Mouse (Mus musculus) cerebellum, postnatal 4 days (tissue): ENCODE results near the gene Mapk12.

Source experiments
- DNase-seq, 2 experiments: peaks; one replicate each; pipeline ENCODE4 v3.0.0; 2022; ENCODE audit warnings: low spot score in 2 of 2, mixed read lengths in 1 of 2

Mapk12 gene

GRCm38 (mm10) chr15:89171526-89172051 lies 31.1 kb upstream of the Mapk12 start:
- no peak for DNase-seq

- no peak for DNase-seq
These were observed 29.6 kb upstream of the Mapk12 start for GRCm38 (mm10) chr15:89170102-89170501.

DNA sequence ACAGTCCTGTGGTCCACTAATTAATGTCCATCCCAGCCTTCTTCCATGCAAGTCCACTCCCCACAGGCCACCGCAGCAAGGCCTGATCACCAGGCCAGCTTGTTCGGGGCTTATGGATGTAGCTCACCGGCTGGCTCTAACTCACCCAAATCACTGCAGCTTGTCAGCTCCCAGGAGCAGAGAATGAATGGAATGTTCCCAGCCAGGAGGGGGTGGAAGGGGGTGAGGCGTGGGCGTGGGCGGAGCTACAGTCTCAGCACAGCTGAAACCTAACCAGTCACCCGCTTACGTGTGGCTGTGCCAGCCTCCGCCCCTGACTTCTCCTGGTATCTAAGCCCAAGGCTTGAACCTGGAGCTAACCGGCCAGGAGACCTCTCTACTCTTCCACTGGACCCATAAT lies 28.9 kb upstream of the Mapk12 start:
- DNase-seq: no peak

DNA sequence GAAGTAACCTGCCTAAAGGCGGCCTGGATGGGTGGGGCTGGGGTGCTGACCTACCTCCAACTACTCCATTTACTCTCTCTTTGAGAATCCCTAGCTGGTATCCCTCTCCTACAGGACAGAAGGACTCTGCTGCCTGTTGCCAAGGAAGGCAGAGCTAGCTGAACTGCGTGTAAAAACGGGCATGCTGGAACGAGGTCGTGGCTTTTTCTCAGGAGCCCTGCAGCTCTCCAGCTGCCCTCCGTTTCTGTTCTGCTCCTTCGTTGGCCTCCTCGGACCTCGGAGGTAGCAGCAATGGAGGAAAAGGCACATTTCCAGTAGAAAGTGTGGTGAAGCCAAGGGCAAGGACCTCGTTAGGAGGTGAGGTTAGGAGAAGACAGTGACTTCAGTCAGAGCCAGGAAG lies 28.4 kb upstream of the Mapk12 start:
- DNase-seq: no peak

GRCm38 (mm10) chr15:89165478-89165877 lies 25.0 kb upstream of the Mapk12 start:
- DNase-seq: no peak

GRCm38 (mm10) chr15:89161397-89161796 lies 20.9 kb upstream of the Mapk12 start:
- DNase-seq: no peak

DNA sequence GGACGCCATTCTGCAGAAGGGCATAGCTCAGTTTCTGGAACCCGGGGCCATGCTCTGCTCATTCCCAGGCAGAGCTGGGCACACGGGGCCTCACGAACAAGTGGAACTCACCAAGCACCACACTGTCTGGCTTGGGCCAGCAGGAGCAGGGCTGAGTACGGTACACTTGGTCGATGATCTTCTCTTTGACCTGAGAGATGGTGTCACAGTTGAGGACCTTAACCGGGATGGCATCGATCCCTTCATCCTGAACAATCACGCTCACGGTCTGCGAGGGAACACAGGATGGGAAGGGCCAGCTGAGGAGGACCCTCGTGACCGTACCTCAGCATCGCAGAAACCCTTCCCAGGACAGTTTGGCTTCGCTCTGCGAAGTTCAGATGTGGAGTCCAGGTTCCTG lies 18.0 kb upstream of the Mapk12 start:
- no peak for DNase-seq

DNA sequence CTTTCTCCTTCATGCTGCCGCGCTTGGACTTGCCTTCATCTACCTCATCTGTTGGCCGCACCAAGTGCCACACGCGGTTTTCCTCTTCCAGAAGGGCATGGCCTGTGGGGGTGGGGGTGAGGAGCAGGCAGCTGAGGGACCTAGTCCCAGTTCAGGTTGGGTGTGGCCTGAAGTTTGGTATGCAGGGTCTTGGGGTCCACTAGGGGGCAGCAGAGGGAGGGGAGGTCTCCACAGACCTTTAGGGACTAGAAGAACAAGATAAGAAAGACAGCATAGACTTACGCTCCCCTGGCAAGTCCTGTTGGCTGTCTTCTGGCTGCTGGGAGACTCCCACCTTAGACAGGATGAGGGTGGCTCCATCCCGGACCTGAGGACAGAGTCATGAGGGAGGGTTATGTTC lies 17.5 kb upstream of the Mapk12 start:
- peak in 1 of 2 experiments; percentile 76 for DNase-seq

DNA sequence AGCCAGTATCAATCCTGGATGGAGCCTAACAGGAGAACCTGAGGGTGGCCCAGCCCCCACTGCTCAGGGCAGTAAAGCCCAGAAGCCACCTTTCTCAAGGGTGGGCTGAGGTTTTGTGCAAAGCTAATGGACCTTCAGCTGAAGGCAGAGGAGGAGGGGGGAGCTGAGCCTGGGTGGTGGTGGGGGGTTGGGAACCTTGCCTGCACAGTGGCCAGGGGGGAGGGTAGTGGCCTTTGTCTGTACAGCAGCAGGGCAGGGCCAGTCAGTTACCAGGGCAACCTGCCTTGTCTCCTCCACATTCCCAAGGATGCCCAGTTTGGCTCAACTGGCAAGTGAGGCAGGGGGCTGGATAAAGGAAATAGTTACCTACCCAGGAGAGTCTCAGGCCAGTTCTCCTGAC lies 11.8 kb upstream of the Mapk12 start:
- no peak for DNase-seq

DNA sequence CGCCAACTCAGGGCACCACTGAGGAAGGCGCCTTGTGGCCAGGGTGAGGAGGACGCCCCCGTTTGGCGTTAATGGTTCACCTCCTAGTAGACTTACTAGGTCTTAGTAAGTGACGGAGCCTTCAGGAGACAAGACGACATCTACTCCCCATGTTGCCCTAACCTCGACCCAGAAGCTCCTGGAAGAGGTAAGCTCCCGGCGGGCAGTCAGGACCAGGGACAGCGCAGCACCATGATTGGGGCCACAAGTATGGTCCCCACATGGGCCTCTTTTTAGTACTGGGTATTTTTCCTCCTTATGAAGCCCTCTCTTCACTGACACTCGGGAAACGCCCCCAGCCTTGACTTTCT lies 9.5 kb upstream of the Mapk12 start:
- no peak for DNase-seq

DNA sequence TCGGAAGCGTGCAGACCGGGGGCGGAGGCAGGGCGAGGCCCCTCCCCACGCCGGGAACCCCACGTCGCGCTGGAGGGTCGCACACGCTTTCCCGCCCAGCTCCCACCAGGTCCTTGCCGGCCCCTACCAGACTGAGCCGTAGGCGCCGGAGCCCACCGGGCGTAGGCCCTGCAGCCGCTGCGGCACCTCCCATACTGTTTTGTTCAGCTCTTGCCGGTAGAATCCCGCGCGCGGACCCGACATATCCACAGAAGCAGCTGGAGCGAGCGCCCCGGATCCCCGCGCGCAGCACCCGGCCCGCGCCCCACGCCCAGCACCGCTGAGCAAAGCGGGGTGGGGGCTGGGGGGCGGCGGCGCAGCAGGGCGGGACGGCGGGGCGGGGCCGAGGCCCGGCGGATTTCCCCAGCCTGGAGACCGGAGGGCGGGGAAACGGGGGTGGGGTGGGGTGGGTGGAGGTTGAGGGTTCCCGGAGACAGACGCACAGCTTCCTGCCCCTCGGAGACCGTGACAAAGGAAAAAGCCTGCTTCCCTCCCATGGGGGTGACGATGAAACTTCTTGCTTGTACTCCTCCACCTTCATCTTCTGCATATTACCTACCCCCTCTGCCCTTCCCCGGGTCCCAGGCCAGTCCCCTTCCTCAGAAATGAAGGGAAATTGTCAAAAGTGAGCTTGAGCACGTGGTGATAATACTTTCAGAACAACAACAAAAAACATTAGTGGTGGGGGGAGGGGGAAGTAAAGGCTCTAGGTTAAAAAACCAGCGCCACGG lies 9.0 kb upstream of the Mapk12 start, which contains the start of gene Mapk11:
Gene Mapk11, minus strand, starts transcription at position 358 of the 770 bp plus-strand sequence.
- no peak for DNase-seq

DNA sequence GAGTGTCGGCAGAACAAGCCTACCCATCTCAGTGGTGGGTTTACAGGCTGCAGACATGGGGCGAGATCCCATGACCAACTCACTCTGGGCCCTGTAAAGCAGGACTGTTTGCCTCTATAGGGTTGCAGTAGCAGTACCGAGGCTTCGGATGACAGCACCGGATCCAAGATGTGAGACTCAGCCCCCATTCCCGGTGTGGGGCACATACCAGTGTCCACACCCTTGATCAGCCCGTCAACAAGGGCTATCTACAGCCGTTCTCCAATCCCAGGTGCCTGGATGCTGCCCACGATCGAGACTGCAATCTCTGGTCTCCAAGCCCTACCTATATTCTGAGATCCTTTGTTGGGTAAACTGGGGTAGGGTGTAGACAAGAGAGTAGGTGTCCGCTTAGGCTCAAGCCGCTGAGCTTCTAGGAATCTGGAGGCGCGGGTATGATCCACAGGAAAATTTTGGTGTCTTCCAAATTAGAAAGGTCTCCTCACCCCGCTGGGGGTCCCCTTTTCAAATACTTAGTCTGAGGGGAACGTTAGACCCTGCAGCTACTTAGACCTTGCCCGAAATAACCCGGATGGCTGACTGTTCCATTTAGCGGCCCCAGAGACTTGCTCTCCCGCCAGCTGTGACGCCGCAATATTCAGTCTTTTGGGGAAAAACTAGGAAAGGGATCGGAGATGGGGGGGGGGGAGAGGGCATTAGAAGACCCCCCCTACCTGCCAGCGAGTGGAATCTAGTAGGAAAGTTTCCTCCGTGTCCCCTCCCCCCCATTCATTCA lies 8.2 kb upstream of the Mapk12 start:
- no peak for DNase-seq

GRCm38 (mm10) chr15:89147895-89148294 lies 7.4 kb upstream of the Mapk12 start:
- no peak for DNase-seq

- no peak for DNase-seq
These were observed 7.0 kb upstream of the Mapk12 start for GRCm38 (mm10) chr15:89147456-89147855.

DNA sequence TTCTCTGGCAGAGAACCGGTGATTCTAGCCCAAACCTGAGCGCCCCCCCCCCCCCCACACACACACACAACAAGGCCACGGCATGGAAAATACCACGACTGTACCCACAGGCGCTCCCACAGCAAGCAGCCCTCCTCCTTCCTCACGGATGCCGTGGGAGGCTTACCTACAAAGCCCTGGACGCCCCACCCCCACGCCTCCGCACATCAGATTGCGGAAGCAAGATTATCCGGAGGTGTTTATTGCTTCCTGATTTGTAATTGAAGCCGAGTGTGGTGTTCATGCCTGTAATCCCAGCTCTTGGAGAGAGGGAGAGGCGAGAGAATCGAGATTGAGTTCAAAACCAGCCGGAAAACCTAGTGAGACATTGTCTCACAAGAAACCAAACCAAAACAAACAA lies 6.5 kb upstream of the Mapk12 start:
- DNase-seq: no peak

DNA sequence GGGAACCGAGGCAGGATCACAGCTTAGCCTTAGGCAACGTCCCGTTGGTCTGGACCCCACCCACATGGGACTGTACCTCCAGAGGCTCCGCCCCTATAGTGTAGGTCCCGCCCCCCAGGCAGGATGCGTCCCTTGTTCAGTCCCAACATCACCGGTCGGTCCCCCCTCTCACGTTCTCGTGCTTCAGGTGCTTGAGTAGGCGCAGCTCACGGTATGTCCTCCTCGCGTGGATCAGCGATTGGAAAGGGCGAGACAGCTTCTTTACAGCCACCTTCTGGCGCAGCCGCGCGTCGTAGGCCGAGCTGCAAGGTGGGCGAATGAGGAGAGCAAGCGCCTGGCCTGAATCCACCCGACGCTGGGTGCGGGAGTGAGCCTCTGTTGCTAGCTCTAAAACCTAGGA lies 6.0 kb upstream of the Mapk12 start:
- no peak for DNase-seq

DNA sequence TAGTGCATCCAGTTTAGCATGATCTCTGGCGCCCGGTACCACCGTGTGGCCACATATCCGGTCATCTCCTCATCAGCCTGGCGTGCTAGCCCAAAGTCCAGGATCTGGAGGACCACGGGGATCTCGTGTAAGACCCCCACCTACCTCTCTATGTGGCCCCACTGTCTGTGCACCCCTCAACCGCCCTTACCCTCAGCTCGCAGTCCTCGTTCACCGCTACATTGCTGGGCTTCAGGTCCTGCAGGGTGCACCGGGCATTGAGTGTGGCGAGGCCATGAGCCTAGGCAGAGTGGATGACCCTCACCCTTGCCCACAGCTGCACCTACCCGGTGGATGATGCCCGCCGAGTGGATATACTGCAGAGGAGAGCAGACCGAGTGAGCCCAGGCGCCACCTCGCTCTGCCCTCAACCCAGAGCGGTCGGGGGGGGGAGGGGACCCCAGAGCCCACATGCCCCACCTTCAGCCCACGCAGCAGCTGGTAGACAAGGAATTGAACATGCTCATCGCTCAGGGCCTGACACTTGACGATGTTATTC lies 5.4 kb upstream of the Mapk12 start:
- DNase-seq: no peak

GRCm38 (mm10) chr15:89144965-89145364 lies 4.5 kb upstream of the Mapk12 start:
- DNase-seq: no peak

GRCm38 (mm10) chr15:89143134-89143533 lies 2.6 kb upstream of the Mapk12 start:
- DNase-seq: no peak

DNA sequence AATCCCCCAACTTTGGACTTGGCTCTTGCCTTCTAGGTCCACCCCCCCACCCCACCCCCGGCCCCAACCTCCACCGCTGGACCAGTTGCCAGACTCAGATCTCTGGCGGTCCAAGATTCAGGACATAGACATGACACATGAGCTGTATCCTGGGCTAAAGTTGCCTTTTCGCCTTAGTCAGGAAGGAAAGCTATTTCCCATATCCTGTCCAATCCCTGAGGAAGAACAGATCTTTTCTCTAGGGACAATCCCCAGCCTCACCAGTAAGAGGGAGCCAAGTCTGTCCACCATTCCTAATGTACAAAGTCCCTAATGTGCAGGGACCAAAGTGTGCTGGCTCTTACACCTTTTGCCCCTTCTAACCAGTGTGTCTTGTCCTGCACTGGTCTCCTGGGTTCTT lies 1.4 kb upstream of the Mapk12 start:
- DNase-seq: no peak

DNA sequence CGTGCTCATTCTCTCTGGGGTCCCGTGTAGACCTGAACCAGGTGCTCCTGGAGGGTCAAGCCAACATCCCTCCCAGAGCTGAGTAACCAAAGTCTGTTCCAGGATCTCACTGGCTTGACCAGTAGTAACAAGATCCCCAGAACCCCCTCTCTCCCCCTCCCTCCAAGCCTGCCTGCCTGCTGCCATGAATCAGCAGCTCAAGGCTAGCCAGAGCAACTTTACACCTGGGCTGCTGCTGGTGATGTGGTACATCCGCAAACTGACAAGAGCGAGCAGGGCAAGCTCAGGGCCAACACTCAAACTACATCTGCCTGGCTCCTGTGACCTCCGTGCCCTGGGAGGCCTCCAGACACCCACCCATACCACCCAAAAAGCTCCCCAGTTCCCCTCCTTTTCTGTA lies 940 bp upstream of the Mapk12 start:
- DNase-seq: no peak

DNA sequence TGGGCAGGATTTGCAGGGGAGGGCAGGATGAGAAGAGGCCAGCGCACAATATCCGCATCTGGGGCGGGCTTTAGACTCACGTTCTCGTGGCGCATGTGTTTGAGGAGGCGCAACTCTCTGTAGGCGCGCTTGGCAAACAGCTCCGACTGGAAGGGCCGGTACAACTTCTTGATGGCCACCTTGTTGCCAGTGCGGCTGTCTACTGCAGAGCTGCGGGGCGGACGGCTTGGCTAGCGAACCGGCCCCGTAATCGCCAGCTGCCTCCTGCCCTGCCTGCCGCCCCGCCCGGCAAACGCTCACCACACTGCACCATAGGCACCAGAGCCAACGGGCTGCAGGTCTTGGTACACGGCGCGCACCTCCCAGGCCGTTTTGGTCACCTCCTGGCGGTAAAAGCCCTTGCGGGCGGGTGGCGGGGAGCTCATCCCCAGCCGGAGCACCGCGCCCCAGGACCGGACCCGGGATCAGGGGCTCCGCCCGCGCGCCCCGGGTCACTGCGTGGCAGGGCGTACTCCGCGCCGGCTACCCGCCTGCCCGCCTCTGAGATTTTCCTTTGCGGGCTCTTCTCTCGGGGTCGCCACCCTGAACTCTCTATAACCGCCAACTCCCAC lies 350 bp downstream of the Mapk12 start:
- no peak for DNase-seq
